Mouse (Mus musculus) cerebellum, adult 11-12 months (tissue): Measurements from ENCODE around the gene Klrb1c.
"Not testable (repeated sequence)": the region's sequence is repeated elsewhere in the genome, so short reads cannot be mapped to it uniquely, and the experiment has no call there.

Experiments used
- DNase-seq: peaks from one replicate; pipeline ENCODE4 v3.0.0; 2022

Gene Klrb1c

DNA sequence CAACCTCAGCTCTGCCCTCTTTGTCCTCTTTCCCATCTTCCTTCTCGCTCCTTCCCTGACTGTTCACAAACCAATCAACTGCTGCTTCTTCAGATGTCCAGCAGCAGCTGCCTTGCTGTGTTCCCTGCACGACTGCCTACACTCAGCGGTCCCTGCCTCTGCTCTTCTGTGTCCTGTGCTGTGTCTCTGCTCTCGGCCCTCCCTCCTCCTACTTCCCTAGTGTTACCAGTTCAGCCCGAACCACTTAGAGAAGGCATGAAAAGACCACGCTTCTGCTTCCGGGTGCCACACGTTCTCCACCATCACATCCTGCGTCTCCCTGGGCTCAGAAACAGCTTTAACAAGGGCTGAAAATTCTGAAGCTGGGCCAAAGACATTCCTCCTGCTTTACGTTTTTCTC is 34.8 kb downstream of the Klrb1c start:
- peak; percentile 48 for DNase-seq

DNA sequence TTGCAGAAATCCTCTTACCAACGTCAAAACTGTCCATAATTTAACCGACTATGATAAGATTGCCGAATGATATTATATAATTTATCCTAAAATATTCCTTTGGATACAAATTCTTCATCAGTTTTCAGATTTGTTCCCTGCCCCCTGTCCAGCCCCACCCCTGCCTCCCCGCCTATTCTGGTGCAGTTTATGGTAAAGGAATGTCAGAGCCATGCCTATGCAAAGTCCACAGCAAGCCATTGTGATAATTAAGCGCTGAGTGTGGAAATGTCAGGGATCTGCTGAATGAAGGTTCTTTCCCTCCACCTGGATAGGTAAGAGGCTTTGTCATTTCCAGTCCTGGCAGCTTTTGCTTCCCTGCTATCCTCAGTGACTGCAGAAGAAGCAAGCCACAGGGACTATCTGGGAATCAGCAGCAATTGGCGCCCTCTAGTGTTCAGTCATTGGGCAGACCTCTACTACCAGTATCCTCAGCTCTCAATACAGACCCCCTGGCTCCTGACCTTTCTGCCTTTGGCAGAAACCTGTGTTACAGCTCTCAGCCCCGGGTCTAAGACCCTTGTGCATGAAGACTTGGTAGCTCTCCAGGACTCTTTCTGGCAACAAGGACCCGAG is 35.3 kb downstream of the Klrb1c start:
- peak; percentile 86 for DNase-seq

DNA sequence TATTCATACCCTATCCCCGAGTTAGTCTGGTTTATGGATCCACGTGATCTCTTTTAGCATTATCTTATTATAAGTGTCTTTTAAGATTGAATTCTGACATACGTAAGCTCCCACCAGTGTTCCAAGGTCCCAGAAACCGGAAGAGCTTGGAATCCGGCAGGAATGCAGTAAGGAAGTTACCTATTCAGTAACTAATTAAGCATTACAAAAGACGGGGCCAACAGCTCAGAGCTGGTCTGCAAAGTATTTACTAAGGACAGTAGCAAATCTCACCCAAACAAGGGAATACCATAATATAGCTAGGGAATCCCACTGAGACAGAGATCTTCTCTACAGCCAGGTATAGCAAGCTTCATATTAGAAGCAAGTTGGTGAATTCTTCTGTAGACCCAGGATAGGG is 42.0 kb downstream of the Klrb1c start:
- DNase-seq: not testable (repeated sequence)

DNA sequence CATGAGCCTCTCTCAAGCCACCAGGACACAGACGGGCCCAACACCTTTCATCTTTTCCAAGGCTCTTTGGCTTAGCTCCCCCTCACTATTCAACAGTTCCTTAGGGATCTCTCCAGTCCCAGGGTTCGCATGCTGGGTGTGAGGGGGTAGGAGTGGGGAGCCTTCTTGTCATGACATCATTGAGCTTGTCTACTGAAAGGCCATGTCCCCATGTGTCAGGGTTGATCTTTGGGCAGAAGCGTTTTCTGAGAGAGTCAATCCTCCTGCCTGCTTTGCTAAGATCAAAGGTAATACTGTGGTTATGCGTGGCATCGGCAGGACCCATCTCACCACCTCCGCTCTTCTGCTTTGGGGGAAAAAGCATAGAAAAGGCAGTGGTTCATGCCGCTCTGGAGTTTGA is 51.6 kb downstream of the Klrb1c start:
- no peak for DNase-seq

DNA sequence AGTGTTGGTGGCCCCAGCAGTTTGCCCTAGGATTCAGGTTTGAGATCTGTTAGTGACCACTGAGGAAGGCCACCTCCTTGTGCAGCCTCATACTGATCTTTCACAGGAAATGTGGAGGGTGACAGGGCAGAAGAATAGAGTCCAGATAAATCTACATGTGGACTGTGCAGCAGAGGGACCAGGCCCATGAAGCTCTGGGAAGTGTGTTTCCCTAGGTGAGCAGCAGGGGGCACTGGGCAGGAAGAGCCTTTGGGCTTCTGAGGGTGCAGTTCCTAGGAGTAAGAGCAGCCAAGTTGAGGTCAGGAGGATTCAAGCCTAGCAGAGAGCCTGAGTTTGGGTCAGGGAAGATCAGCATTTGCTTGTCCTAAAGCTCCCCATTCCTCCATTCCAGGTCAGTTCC is 52.9 kb downstream of the Klrb1c start:
- no peak for DNase-seq

DNA sequence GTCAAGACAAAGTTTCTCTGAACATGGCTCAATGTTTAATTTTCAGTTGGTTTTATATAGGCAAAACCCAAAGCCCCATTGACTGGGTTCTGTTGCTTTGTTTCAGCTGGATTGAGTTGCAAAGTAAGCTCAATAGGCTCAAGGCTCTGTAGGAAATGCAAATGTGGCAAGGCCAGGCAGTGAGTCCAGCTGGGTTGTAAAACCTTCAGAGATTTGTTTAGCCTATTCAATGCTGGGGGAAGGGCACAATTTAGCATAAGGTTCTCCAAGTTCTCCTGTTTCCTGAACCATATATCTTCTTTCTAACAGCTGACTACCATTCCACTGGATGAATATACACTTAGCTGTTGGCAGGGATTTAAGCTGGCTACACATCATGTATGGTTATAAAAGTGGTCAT is 54.1 kb downstream of the Klrb1c start:
- DNase-seq: no peak

DNA sequence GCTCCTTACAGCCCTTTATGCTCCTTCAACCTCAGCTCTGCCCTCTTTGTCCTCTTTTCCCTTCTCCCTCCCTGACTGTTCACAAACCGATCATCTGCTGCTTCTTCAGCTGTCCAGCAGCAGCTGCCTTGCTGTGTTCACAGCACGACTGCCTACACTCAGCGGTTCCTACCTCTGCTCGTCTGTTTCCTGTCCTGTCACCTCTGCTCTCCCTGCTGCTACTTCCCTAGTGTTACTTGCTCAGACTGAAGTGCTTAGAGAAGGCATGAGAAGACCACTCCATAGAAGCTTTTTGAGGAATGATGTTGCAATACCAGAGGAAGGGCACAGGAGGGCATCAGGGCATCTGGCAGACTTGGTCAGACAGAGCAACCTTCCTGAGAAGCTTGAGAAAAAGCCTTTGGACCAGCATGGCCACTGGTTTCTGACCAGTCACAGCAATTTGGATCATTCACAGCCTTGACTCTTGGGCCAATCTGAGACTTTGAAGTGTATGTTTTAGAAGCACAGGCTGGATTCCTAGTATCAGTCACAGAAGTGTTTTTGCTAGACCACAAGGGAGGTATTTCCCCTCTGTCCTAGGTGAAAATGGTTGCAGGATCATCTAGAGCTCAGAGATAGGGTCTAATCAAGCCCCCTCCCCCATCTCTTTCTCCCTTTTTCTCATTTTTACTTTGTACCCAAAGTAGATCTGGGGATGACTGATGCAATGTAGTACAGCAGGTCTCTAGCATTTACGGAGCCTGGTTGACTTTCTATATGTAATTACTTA is 54.9 kb downstream of the Klrb1c start:
- no peak for DNase-seq

DNA sequence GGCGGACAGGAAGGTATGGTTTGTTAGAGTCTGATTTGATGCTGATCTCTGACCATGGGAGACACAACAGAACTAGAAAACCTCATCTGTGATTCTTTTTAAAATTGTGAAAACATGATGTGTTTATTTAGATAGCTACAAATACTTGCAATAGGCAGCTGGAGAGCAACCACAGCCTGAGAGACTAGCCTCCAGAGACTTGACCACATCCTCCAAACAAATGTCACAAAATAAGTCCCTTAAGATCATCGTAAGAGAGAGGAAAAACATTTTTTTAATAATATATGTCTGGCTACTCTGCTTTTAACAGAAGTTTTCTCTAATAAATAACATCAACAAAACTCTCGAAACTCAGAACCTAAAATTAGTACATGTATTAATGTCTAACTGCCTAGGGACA is 57.0 kb downstream of the Klrb1c start:
- no peak for DNase-seq
